Mouse (Mus musculus) left cerebral cortex, adult 9 months (tissue): Measurements from ENCODE around the gene Bcl9l.
"Not testable (repeated sequence)": the region's sequence is repeated elsewhere in the genome, so short reads cannot be mapped to it uniquely, and the experiment has no call there.

Experiments
- DNase-seq, 2 experiments: peaks; one replicate each; pipeline ENCODE4 v3.0.0; 2022; ENCODE audit warnings: low spot score in 2 of 2

Gene Bcl9l

DNA sequence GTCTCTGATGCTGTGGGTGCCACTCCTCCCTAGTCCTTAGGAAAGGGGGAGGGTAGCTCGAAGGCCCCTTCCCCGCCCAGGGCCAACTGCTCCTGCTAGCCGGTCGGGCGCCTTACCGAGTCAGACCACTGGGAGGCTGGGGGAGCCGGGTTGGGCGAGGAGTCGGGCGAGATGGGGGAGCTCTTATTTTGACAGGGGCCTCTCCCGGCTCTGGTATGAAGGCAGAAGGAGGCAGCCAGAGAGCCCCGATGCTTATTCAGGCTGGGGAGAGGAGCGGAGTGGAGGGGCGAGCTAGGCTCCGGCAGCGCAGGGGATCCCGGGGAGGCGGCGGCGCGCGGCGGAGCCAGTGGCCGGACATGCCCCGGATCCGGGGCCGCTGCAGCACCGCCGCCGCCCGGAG lies at the start of gene Bcl9l:
Gene Bcl9l (plus strand): TSS at position 274 of the 400 bp plus-strand sequence.
- DNase-seq = peak; percentile 84 to 90

DNA sequence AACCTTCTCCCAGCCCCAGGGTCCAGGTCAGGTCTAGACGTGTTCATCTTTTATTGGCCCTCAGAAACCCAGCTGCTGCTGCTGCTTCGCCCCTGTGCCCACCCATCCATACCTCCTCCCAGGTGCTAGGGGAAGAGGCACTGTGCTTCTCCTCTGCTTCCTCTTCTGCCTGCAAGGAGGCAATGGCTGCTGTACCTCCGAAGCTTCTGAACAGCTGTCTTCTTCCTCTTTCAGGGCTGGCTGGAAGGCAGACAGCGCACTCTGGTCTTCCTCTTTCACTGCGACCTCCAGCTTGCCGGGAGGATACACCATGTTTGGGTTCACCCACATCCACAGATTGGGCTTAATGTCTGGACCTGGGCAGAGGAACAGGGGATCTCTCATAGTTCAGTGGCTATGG lies 46.9 kb upstream of the Bcl9l start:
- DNase-seq = no peak

DNA sequence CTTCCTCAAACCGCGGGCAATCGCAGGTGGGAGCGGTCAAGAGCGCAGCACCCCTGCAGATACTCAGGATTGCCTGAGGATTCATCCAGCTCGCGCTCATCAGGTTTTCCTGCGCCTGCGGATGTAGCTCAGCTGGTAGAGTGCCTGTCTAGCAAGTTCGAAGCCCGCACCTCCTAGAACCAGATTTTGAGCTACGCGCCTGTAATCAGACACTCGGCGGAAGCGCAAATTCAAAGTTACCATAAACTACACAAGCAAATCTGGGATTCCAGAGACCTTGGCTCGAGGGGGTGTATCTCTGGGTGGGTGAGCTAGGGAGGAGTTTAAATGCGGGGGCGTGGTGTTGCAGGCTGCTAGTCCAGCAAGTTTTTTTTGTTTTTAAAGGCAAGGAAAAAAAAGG lies 41.7 kb upstream of the Bcl9l start, which contains the start of gene Foxr1:
Gene Foxr1 (minus strand): TSS at position 176 of the 400 bp plus-strand sequence.
- no peak for DNase-seq

DNA sequence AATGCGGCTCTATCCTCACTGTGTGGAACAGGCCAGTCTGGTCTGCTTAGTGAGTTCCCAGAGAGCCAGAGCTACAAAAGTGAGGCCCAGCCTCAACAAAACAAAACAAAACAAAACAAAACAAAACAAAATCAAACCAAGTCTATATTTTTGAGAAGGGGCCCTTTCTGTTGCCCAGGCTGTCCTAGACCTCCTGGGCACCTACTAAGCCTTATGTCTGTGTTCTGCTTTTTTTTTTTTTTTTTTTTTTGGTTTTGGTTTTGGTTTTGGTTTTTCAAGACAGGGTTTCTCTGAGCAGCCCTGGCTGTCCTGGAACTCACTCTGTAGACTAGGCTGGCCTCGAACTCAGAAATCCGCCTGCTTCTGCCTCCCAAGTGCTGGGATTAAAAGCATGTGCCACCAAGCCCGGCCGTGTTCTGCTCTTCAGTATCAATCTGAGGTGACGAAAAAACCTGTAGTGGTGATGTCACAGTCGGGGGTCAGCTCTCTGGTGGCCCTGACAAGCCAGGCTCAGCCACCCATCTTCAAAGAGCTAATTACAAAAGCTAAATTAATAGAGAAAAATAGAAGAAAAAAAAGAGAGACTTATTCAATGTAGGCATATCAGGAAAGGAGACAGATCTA lies 38.1 kb upstream of the Bcl9l start:
- DNase-seq = not testable (repeated sequence)

DNA sequence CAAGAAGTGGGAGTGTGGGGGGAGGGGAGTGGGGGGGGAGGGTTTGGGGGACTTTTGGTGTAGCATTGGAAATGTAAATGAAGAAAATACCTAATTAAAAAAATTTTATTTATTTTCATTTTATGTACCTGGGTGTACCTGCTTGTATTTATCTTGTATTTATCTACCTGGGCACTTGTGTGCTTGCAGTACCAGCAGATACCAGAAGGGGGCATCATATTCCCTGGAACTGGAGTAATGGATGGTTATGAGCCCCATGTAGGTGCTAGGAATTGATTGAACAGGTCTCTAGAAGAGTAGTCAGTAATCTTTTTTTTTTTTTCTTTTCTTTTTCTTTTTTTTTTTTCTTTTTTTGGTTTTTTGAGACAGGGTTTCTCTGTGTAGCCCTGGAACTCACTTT lies 32.2 kb upstream of the Bcl9l start:
- DNase-seq = no peak

DNA sequence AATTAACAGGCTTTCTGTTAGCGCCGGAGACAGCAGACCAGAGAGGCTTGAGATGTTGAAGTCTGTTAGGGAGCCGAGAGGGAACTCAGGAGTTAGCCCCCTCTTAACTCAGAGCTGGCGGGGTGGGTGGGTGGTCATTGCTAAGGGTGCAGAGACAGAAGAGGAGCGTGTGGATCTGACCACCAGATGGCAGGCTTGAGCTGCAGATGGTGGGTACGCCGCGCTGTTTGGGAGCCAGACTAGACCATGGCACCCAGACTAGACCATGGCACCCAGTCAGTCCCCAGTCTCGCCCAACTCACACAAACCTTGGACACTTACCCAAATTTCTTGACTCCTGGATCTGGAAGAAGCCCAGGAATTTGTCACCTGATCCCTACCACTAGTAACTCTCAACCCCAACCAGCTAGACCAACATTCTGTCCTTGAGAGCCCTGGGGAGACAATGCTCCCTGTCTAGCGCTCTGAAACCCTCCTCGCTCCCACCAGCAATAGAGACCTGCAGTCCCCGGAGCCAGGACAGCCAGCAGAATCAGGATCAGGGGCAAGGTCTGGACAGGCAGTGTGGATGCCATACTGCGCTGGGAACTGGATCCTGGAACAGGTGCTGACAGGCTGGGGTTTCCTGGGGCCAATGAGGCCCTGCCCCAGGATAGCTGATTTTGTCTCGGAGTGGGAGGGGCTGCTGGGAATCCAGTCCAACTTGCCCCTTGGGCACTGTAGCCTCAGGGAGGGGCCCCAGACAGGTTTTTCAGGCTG lies 28.3 kb upstream of the Bcl9l start:
- peak in 1 of 2 experiments; percentile 87 for DNase-seq

DNA sequence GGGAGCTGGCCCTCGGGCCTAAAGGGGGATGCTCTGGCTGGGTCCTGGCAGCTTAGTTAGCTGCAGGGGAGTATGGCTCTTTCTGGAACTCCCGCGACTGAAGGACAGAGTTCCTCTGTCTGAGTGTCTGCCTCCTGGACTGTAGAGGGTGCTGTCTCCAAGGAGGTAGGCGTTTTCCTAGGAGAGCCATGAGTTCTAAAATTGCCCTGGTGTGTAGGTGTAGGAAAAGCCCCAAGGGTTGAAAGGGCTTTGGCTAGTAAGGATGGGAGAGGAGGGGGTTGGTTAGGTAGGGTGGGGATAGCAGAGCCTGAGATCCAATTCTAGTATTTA lies 27.8 kb upstream of the Bcl9l start, which contains the start of gene Upk2:
Gene Upk2 (minus strand): TSS at position 86 of the 330 bp plus-strand sequence.
- DNase-seq = no peak

DNA sequence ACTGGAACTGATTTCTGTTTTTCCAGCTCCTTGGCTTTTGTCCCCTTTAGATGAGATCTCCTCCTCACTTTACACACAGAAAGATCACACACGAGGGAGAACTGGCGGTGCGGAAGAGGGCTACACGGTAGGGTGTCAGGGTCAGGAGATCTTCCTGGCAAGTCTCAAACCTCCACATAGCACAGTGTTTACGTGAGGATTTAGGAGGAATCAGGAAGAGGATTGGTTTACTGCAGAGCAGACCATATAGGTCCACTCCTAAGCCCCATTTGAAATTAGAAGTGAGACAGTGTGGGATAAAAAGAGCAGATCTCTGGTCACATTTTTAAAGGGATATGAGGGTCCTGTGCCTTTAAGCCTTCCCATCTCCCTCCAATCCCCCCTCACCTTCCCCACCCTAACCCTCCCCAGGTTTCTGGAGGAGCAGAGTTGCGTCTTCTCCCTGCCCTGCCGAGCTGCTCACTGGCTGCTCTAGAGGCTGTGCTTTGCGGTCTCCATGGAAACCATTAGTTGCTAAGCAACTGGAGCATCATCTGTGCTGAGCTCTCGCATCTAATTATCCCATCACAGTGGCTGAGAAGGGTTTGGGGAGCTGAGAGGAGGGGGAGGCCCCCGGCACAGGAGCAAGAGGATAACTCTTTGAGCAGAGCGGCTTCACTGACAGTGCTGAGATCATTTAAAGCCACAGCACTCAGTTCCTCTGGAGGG lies 25.4 kb upstream of the Bcl9l start:
- peak; percentile 91 to 95 for DNase-seq

DNA sequence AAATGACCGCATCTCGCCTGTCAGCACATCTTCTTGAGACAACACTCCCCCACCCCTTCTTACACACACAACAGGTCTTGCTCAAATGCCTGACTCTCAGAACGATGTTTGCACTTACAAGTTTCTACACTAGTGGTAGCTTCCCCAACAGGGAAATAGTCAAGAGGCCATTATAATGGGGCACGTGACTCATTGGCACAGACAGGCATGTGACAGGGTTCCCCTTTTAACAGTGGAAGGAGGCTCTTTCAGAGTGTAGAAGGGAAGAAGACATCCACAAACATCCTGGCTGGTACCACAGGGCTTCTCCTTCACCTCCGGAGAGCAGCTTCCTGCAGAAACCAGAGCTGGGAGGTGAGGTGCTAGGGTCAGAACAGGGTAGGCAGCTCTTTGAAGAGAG lies 20.7 kb upstream of the Bcl9l start:
- DNase-seq = no peak

DNA sequence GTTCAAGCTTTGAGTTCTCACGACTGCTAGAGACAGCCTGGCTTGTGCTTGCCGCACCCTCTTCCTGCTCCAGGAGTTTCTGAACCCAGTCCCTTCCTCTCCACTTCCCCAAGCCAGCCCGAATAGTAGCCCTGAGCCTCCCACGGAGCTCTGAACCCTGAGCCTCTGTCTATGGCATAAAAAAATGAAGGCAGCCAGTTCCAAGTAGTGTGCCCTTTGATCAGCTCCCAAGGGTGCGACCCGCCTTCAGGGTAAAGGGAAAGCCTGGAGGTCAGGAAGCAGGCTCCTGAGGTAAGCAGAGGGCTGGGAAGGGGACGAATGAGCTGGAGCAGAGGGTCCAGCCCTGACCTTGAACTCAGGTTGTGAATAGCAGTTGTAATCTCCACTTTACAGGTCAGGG lies 14.4 kb upstream of the Bcl9l start:
- no peak for DNase-seq

DNA sequence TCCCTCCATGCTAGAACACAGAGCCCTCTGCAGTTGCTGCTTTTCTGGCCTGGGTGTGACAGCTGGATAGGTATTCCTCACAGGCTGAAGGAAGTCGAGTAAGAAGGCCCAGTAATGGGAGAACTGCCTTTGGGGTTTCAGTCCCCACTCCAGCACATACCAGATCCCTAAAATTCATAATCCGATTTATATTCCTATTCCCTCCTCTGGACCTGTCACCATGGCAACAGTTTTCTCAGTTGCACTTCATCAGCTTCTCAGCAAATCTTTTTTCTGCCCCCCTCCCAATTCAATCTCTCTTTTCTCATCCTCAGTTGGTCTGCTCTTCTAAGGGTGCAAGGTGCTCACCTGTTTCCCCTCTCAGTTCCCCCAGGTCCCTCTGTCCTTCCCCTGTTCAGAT lies 13.8 kb upstream of the Bcl9l start:
- DNase-seq = no peak

DNA sequence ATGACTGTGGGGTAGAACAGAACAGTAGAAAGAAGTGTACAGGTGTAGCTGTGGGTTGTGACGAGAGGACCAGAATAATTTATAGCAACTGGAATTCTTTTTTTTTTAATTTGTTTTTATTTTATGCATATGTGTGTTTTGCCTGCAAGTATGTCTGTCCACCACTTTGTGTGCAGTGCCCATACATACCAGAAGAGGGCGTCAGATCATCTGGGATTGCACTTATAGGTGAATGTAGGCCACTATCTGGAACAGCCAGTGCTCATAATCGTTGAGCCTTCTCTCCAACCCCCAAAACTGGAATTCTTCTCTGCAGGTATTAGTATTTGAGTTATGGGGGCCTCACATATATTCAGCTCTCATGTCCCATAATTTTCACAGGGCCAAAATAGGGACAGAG lies 9.4 kb upstream of the Bcl9l start:
- DNase-seq = no peak

DNA sequence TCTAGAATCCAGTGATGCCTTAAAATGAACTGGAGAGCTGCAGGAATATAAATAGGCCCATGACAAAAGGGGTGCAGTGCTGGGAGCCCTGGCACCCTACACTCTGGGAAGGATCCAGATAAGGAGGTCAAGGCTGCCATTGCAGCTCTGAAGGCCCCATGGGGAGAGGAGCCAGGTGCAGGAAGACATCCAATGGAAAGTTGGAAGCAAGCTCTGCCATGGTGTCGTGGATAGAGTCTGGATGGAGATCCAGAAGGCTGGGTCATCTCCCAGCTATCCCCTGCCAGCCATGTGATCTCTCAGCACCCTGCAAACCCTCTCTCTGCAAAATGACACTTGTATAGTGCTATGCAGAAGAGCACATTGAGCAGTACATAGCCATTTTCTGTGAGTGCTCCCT lies 8.3 kb upstream of the Bcl9l start:
- DNase-seq = no peak

DNA sequence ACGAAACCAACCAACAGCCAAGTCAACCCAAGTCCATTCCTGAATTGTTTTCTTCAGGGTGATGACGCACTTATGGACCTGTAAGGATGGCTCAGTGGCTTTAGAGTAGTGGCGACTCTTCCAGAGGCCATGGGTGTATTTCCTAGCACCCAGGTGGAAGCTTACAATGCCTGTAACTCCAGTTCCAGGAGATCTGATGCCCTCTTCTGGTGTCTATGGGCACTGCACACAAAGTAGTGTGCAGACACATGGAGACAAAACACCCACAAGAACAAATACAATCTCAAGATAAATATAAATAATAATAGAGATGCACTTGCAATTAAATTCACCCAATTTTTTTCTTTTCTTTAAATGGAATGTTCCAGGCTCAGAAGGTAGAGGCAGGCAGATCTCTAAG lies 6.7 kb upstream of the Bcl9l start:
- DNase-seq = no peak

DNA sequence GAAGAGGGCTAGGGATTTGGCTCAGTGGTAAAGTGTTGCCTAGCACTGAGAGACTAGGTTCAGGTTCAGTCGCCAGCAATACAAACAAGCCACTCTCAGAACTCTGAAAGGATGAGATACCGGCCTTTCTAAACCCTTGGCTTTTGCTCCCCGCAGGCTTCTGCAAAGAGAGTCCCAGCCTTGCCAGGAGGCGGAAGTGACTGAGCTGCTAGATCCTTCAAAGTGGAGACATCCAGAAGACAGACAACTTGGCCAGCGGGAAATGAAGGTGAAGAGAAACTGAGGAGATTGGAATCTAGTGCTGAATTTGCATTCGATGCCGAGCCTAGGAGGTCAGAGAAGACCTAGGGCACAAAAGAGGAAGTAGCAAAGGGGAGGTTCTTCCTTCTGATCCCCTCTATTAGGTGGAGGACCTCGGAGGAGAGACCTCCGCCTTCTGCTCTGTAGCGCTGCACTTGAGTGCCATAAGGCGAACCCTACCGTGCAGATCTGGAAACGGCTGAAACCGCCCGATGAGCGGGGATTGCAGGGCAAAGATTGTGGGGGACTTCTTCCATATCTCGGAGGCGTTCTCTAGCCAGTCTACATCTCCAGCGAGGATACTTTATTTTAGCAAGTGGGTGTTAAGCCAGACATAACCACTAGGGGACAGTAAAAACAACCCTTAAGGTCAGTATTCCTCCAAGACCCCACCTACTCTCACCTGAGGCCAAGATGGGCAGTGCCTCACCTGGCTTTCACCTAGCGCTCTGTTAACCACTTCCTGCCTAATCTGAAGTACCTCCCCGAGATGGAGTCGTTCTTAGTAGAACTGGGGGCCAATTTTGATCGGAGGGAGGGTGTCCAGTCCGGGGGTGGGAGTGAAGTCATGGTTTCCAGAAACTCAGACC lies 5.0 kb upstream of the Bcl9l start:
- peak in 1 of 2 experiments; percentile 76 for DNase-seq

DNA sequence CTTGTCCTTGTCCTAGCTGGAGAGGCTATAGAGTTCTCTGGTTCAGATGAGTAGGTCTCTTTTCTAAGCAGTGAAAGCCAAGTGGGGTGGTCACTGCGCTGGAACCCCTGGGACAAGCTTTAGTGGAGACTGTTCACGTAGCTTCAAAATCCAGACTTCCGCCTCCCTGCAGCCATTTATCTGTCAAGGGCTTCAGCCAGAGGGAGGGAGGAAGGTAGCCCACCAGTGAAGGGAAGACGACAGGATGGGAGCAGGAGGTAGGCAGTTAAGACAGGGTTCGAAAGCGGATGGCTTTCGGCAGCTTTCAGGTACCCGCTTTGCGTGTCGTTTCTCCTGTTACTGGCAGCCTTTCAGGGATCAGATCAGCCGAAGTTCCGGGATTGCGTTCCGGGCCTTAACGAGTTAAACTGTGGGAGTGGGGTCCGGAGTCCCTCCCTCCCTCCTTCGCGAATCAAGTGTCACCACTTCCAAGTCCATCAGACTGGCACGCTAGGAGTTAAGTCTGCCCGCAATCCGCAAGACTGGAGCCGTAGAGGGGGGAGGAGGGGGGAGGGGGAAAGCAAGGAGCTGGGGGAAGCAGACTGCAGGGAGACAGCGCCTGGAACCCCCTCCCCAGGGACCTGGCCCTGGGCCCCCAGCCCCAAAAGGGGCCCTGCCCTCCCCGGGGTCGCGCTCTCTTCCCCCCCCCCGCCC lies 4.2 kb upstream of the Bcl9l start:
- peak in 1 of 2 experiments; percentile 75 for DNase-seq

DNA sequence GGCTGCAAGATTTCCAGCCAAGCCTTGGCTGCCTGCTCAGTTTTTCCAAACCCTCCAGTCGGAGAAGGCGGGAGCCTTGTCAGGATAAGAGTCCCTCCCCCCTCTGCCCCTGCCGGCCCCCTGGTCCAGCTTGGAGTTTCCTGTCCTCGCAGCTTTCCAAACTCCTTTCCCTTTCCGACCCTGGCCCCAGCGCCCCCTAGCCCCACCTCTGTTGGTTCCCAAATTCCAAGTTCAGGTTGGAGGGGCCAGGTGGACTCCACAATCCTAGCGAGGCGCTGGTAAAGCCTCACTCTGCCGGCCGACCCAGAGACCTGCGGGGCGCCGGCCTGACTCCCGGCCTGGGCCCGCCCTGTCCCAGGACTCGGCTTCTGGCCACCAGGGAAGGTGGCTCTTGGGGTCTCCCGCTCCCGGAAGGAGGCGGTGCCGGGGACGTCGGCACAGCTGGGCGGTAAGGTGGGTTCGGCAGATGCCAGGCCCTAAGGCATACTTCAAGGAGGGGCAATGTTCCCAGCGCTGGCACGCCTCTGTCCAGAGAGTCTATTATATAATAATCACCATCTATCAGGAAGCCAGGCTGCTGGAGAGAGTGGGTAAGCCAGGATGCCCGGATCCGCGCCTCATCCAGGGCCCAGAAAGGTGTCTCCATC lies 3.5 kb upstream of the Bcl9l start:
- DNase-seq = peak in 1 of 2 experiments; percentile 62

DNA sequence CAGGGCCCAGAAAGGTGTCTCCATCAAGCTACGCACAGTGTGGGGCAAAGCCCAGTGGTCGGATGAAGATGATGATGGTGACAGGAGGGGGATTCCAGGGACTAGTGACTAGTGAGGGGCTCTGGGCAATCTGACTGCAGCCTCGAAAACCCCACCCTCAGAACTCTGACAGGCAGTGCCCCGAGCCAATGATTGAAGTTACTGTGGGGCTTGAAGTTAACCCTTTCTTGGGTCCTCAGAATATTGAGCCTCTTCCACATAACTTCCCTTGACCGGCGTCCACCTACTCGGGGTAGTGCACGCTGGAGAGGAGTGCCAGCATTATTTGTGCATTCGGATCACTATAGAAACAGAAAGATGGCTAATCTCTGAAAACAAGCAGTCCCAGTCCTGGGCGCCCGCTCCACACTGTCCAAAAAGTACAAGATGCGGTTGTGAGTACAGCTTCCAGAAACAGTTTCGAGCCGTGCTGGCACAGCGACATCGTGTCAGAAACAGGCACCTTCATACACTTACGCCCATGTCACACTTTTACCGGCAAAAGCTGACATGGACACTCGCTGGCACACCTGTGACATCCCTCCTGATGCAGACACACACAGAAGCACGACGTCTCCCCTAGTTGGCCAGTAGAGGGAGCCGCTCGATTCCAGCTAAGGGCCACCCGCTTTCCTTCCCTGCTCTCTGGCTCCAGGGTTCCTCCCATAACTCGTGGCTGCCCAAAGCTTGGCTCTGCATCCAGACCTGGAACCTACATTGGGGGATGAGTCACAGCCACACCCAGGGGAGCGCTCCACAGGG lies 2.8 kb upstream of the Bcl9l start:
- peak in 1 of 2 experiments; percentile 92 for DNase-seq

DNA sequence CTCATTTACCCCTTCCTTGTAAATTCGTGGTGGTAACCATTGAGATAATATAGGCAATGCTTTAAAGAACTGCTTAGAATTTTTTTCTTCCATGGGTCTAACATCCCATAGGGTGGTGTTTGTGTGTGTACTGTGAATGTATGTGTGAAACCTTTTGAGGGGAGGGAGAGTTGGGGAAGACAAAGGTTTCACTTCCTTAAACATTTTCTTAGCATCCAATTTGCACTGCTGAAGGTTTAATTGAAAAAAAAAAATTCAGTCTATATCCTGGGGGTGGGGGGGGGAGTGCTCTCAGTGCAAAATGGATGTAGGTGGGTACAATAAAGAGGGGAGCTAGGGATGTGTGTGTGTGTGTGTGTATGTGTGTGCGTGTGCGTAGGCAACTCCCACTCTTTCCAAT lies 513 bp upstream of the Bcl9l start:
- DNase-seq = no peak

DNA sequence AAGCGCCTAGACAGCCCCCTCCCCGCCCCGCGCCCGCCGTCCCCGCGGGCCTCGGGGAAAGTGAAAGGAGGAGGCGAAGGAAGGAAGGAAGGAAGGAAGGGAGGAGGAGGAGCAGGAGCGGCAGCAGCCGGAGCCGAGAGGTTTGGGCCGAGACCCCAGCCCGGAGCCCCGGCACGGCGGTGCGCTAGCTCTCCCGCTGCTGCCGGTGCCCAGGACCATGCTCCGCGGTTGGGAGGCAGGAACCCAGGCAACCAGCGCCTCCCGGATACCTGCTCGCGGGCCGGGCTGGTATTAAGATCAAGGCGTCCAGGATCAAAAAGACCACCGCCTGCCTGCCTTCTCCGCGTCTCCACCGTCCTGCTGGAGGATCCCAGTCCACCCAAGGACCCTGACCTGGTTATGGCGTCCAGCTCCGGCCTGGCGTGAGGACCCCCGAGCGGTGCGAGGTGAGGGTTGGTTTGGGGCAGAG lies 450 bp downstream of the Bcl9l start:
- DNase-seq = no peak
